ENCODE assay signal across 18 mouse cellular contexts in the genomic region with DNA sequence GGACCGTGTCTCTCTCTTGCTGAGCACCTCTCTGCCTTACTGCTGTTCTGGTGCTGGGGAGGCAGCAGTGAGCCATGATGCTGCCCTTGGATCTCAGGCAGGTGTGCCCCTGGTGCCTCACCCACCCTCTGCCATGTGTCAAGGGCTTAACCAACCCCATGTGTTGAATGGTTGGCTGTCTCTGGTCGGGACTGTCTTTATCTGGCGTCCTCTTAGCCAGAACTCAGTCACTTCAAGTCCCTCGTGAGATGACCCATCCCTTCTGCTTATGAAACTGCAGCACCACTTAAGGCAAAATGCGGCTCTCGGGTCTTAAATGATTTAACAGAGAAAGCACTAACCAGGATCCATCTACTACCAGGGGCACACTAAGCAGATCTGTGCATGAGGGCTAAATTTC.
DNase-seq lines count a peak whose midpoint lies in the region; ATAC-seq and TF ChIP-seq lines count a peak whose summit lies in the region.
"Had no signal": no experiment of that assay in that cellular context is flagged by ENCODE, and none has a peak within 500 bp of the region (broad histone marks: within the 10 kb centered on the region; RNA-seq: fewer than 3 reads in every experiment).

No protein-coding gene starts in this region.

- peaks cover 2% of the 10 kb centered on the region; the same call in 1 of the 2 replicates for H3K27me3 ChIP-seq in kidney, embryonic 16.5 days (ENCODE audit: insufficient read depth, low read length)
- H3K27me3 ChIP-seq in kidney, adult 2 months (replicated peaks; ENCODE audit: control insufficient read depth, insufficient read depth, low read length) = no peaks in the 10 kb centered on the region
- H3K27me3 ChIP-seq in forebrain, postnatal 0 days (ENCODE audit: insufficient read depth, low read length) = no peaks in the 10 kb centered on the region
- no peaks in the 10 kb centered on the region for H3K27me3 ChIP-seq in hindbrain, embryonic 16.5 days (replicated peaks; ENCODE audit: control insufficient read depth, insufficient read depth, low read length)
- peaks cover 3% of the 10 kb centered on the region; the same call in 1 of the 2 replicates for H3K27me3 ChIP-seq in neural tube, embryonic 13.5 days
- H3K27me3 ChIP-seq: lung, embryonic 15.5 days had no signal

- H3K36me3 ChIP-seq in kidney, embryonic 16.5 days (ENCODE audit: insufficient read depth, low read length) = no peaks in the 10 kb centered on the region
- no peaks in the 10 kb centered on the region for H3K36me3 ChIP-seq in kidney, adult 2 months (ENCODE audit: control insufficient read depth, insufficient read depth, low read length)
- no peaks in the 10 kb centered on the region for H3K36me3 ChIP-seq in forebrain, postnatal 0 days (ENCODE audit: insufficient read depth)
- H3K36me3 ChIP-seq in hindbrain, embryonic 16.5 days (ENCODE audit: control insufficient read depth, insufficient read depth, low read length) = no peaks in the 10 kb centered on the region
- no peaks in the 10 kb centered on the region for H3K36me3 ChIP-seq in neural tube, embryonic 13.5 days
- H3K36me3 ChIP-seq: heart, embryonic 13.5 days; limb, embryonic 10.5 days; liver, embryonic 12.5 days; lung, embryonic 15.5 days had no signal

- peak overlapping the region; percentile 58; the same call in 1 of the 2 replicates for H3K27ac ChIP-seq in kidney, embryonic 16.5 days (ENCODE audit: low read length)
- no peak overlapping the region for H3K27ac ChIP-seq in kidney, adult 2 months (ENCODE audit: insufficient read depth, low read depth, low read length)
- no peak overlapping the region for H3K27ac ChIP-seq in forebrain, postnatal 0 days (ENCODE audit: low read depth, low read length)
- H3K27ac ChIP-seq in hindbrain, embryonic 16.5 days (ENCODE audit: low read depth, low read length) = peak overlapping the region; percentile 46
- H3K27ac ChIP-seq in neural tube, embryonic 13.5 days (replicated peaks) = peak overlapping the region; percentile 71
- no peak overlapping the region for H3K27ac ChIP-seq in layer of hippocampus, adult 2 months
- H3K27ac ChIP-seq: heart, embryonic 13.5 days; limb, embryonic 10.5 days; liver, embryonic 12.5 days; lung, embryonic 15.5 days; macrophage had no signal

- TF ChIP-seq CTCF in kidney, adult 2 months (conservative IDR thresholded peaks at IDR 0.05; ENCODE audit: insufficient read depth, insufficient read length, low read depth, low read length) = no peak
- no peak for TF ChIP-seq CTCF in forebrain, postnatal 0 days (IDR thresholded peaks at IDR 0.05; ENCODE audit: low read depth)
- no peak for TF ChIP-seq CTCF in layer of hippocampus, adult 2 months (conservative IDR thresholded peaks at IDR 0.05)

- ATAC-seq in kidney, embryonic 16.5 days (ENCODE audit: low FRiP score, low TSS enrichment) = no peak
- ATAC-seq in forebrain, postnatal 0 days = no peak
- peak; percentile 9; the same call in 1 of the 2 replicates for ATAC-seq in hindbrain, embryonic 16.5 days
- ATAC-seq in neural tube, embryonic 13.5 days (ENCODE audit: low read depth) = no peak
- ATAC-seq: liver, embryonic 12.5 days had no signal

- H3K4me1 ChIP-seq in kidney, embryonic 16.5 days (ENCODE audit: insufficient read depth, low read length) = peaks cover 61% of the 10 kb centered on the region
- H3K4me1 ChIP-seq in kidney, adult 2 months (ENCODE audit: control insufficient read depth, insufficient read depth, low read length) = no peaks in the 10 kb centered on the region
- peaks cover 35% of the 10 kb centered on the region for H3K4me1 ChIP-seq in forebrain, postnatal 0 days (ENCODE audit: insufficient read depth)
- H3K4me1 ChIP-seq in hindbrain, embryonic 16.5 days (ENCODE audit: control insufficient read depth, insufficient read depth, low read depth, low read length) = peaks cover 46% of the 10 kb centered on the region
- H3K4me1 ChIP-seq in neural tube, embryonic 13.5 days (replicated peaks) = peaks cover 84% of the 10 kb centered on the region

- H3K9me3 ChIP-seq in kidney, embryonic 16.5 days (ENCODE audit: low read length) = no peaks in the 10 kb centered on the region
- no peaks in the 10 kb centered on the region for H3K9me3 ChIP-seq in forebrain, postnatal 0 days (ENCODE audit: low read length)
- H3K9me3 ChIP-seq in hindbrain, embryonic 16.5 days (ENCODE audit: control insufficient read depth, low read length) = no peaks in the 10 kb centered on the region
- no peaks in the 10 kb centered on the region for H3K9me3 ChIP-seq in neural tube, embryonic 13.5 days
- H3K9me3 ChIP-seq: heart, embryonic 13.5 days; limb, embryonic 10.5 days; liver, embryonic 12.5 days; lung, embryonic 15.5 days had no signal

- WGBS in kidney, embryonic 16.5 days = 51% methylated on average over 6 of the region's 6 CpGs
- 65% methylated on average over 6 of the region's 6 CpGs for WGBS in kidney, adult 2 months
- 60% methylated on average over 6 of the region's 6 CpGs for WGBS in forebrain, postnatal 0 days
- 58% methylated on average over 6 of the region's 6 CpGs for WGBS in hindbrain, embryonic 16.5 days
- WGBS in neural tube, embryonic 13.5 days = 48% methylated on average over 6 of the region's 6 CpGs

- DNase-seq in kidney, adult 2 months = no peak
- no peak for DNase-seq in forebrain, postnatal 0 days
- no peak for DNase-seq in urinary bladder, postnatal 10 days (ENCODE audit: low spot score)
- no peak for DNase-seq in layer of hippocampus, adult 2 months (ENCODE audit: low spot score in 2 of 2)
- no peak for DNase-seq in heart, adult 8-10 months (ENCODE audit: low spot score)
- DNase-seq: adrenal gland, postnatal 36 days; B cell, adult 2 months; cerebellum, adult 2 months; kidney, adult 18-20 months; layer of hippocampus, postnatal 36 days had no signal

- no peak overlapping the region for H3K9ac ChIP-seq in kidney, embryonic 16.5 days (replicated peaks; ENCODE audit: low read length)
- H3K9ac ChIP-seq in forebrain, postnatal 0 days = 0 out of 2 replicates have a peak overlapping the region, but pooled peaks have one; percentile 18
- H3K9ac ChIP-seq in hindbrain, embryonic 16.5 days (ENCODE audit: low read depth, low read length) = peak overlapping the region; percentile 19; the same call in 1 of the 2 replicates
- H3K9ac ChIP-seq in neural tube, embryonic 13.5 days = peak overlapping the region; percentile 34; the same call in 1 of the 2 replicates
- H3K9ac ChIP-seq: heart, embryonic 13.5 days; liver, embryonic 12.5 days; lung, embryonic 15.5 days had no signal

- H3K4me2 ChIP-seq in kidney, embryonic 16.5 days (replicated peaks; ENCODE audit: low read depth, low read length) = no peak overlapping the region
- H3K4me2 ChIP-seq in forebrain, postnatal 0 days (ENCODE audit: low read depth) = no peak overlapping the region
- no peak overlapping the region for H3K4me2 ChIP-seq in hindbrain, embryonic 16.5 days (ENCODE audit: low read length)
- no peak overlapping the region for H3K4me2 ChIP-seq in neural tube, embryonic 13.5 days
- H3K4me2 ChIP-seq: heart, embryonic 13.5 days; liver, embryonic 12.5 days; lung, embryonic 15.5 days had no signal

- no peak for TF ChIP-seq POLR2A in kidney, adult 2 months (IDR thresholded peaks at IDR 0.05; ENCODE audit: low read depth, low read length)

- no peak overlapping the region for H3K4me3 ChIP-seq in kidney, embryonic 16.5 days (ENCODE audit: low read length)
- H3K4me3 ChIP-seq in kidney, adult 2 months (ENCODE audit: insufficient read depth, low read depth, low read length) = no peak overlapping the region
- H3K4me3 ChIP-seq in forebrain, postnatal 0 days (ENCODE audit: low read depth, low read length) = no peak overlapping the region
- H3K4me3 ChIP-seq in hindbrain, embryonic 16.5 days (ENCODE audit: low read length) = no peak overlapping the region
- no peak overlapping the region for H3K4me3 ChIP-seq in neural tube, embryonic 13.5 days
- H3K4me3 ChIP-seq in layer of hippocampus, adult 2 months = no peak overlapping the region
- H3K4me3 ChIP-seq: heart, embryonic 13.5 days; limb, embryonic 10.5 days; liver, embryonic 12.5 days; lung, embryonic 15.5 days had no signal

Comparison
In these comparisons a context has a peak if more than half of its experiments do, and no peak if none do; other contexts are left out.
1. H3K27ac ChIP-seq: peak in kidney, embryonic 16.5 days (single experiment), hindbrain, embryonic 16.5 days (single experiment) and neural tube, embryonic 13.5 days (single experiment); none in kidney, adult 2 months (single experiment), forebrain, postnatal 0 days (single experiment) and layer of hippocampus, adult 2 months (single experiment).